Mouse (Mus musculus) forebrain, embryonic 15.5 days (tissue): ENCODE results near the gene Metrnl. TPM values are rescaled to one million over a fixed set of nuclear protein-coding genes. Genes with fewer than 3 reads are reported as not detected.

Source experiments
- ATAC-seq: fragments of 200-750 bp; cut with Nextera tagmentation; replicated peaks from 2 replicates; pipeline ENCODE4 v1.8.0; 2017; ENCODE audit warnings: mild to moderate bottlenecking, moderate TSS enrichment, moderate library complexity
- H3K27ac ChIP-seq: fragments of 300-500 bp; sonication (generic); replicated peaks from 2 replicates; pipeline ENCODE4 v1.5.1; 2015; ENCODE audit warnings: mild to moderate bottlenecking, inconsistent platforms
- H3K27me3 ChIP-seq: fragments of 300-500 bp; sonication (generic); 2 replicates; pipeline ENCODE4 v1.6.1; 2015; ENCODE audit warnings: inconsistent platforms
- H3K36me3 ChIP-seq: fragments of 300-500 bp; sonication (generic); 2 replicates; pipeline ENCODE4 v1.6.1; 2015; ENCODE audit warnings: mild to moderate bottlenecking, inconsistent platforms
- H3K4me1 ChIP-seq: fragments of 300-500 bp; sonication (generic); 2 replicates; pipeline ENCODE4 v1.6.1; 2015; ENCODE audit warnings: inconsistent platforms
- H3K4me2 ChIP-seq: fragments of 300-500 bp; sonication (generic); replicated peaks from 2 replicates; pipeline ENCODE4 v1.6.1; 2015; ENCODE audit warnings: mild to moderate bottlenecking, inconsistent platforms
- H3K4me3 ChIP-seq: fragments of 300-500 bp; sonication (generic); 2 replicates; pipeline ENCODE4 v1.5.1; 2015; ENCODE audit warnings: mild to moderate bottlenecking, inconsistent platforms
- H3K9ac ChIP-seq: fragments of 300-500 bp; sonication (generic); replicated peaks from 2 replicates; pipeline ENCODE4 v1.6.1; 2015; ENCODE audit warnings: mild to moderate bottlenecking, inconsistent platforms
- H3K9me3 ChIP-seq: fragments of 300-500 bp; sonication (generic); 2 replicates; pipeline ENCODE4 v1.6.1; 2016; ENCODE audit warnings: inconsistent platforms
- WGBS: fragments of 180-500 bp; shearing (Covaris S2); methylation state at CpG from one replicate; pipeline ENCODE4 v1.1.7; 2015; ENCODE audit warnings: mixed read lengths; 5-methylcytosine and 5-hydroxymethylcytosine counted together
- polyA plus RNA-seq: library from polyadenylated mRNA; unstranded; fragments of >200 nt; fragmentation: Nextera tagmentation; extraction: Ambion mirVana; gene quantifications from 2 replicates; pipeline ENCODE4 v1.2.1, GENCODE M21; 2015

Metrnl gene
- polyA plus RNA-seq, 1 experiment from 2014 or later = 4.2 TPM

GRCm38 (mm10) chr11:121688024-121688423 is 13.3 kb upstream of the Metrnl start:
- no peak for ATAC-seq
- no peak overlapping the region for H3K9ac ChIP-seq
- H3K4me2 ChIP-seq = no peak overlapping the region
- no peaks in the 10 kb centered on the region for H3K36me3 ChIP-seq
- H3K9me3 ChIP-seq = no peaks in the 10 kb centered on the region
- H3K4me3 ChIP-seq = no peak overlapping the region
- H3K4me1 ChIP-seq = peaks cover 5% of the 10 kb centered on the region; the same call in 1 of the 2 replicates
- H3K27me3 ChIP-seq = no peaks in the 10 kb centered on the region
- WGBS = 89% methylated on average over 2 of the region's 2 CpGs
- no peak overlapping the region for H3K27ac ChIP-seq

- Histone ChIP-seq H3K36me3 (no peaks in the 10 kb centered on the region), H3K4me3 (no peak overlapping the region), H3K27ac (no peak overlapping the region), H3K9ac (no peak overlapping the region), H3K9me3 (no peaks in the 10 kb centered on the region), H3K4me1 (no peaks in the 10 kb centered on the region), H3K4me2 (no peak overlapping the region), H3K27me3 (0 out of 2 replicates have a peak, but pooled peaks cover 1% of the 10 kb centered on the region)
- no peak for ATAC-seq
- WGBS = 84% methylated on average over 5 of the region's 5 CpGs
Observed at GRCm38 (mm10) chr11:121695304-121696064, 5.9 kb upstream of the Metrnl start.

- no peaks in the 10 kb centered on the region for H3K9me3 ChIP-seq
- H3K4me1 ChIP-seq = peaks cover 4% of the 10 kb centered on the region; the same call in 1 of the 2 replicates
- H3K9ac ChIP-seq = no peak overlapping the region
- no peak overlapping the region for H3K4me2 ChIP-seq
- H3K27me3 ChIP-seq = 0 out of 2 replicates have a peak, but pooled peaks cover 4% of the 10 kb centered on the region
- no peak for ATAC-seq
- no peak overlapping the region for H3K4me3 ChIP-seq
- WGBS = 94% methylated on average over 4 of the region's 4 CpGs
- H3K27ac ChIP-seq = no peak overlapping the region
- no peaks in the 10 kb centered on the region for H3K36me3 ChIP-seq
Observed at GRCm38 (mm10) chr11:121697271-121697670, 4.1 kb upstream of the Metrnl start.

- WGBS = 88% methylated on average over 5 of the region's 5 CpGs
Observed at GRCm38 (mm10) chr11:121698381-121698955, 2.9 kb upstream of the Metrnl start.

GRCm38 (mm10) chr11:121702111-121702894 is 959 bp downstream of the Metrnl start:
- H3K9me3 ChIP-seq = no peaks in the 10 kb centered on the region
- H3K4me2 ChIP-seq = peak overlapping the region; percentile 99
- peak; percentile 85 for ATAC-seq
- H3K4me1 ChIP-seq = peaks cover 19% of the 10 kb centered on the region
- peak overlapping the region; percentile 74 for H3K4me3 ChIP-seq
- H3K36me3 ChIP-seq = no peaks in the 10 kb centered on the region
- peaks cover 30% of the 10 kb centered on the region for H3K27me3 ChIP-seq
- no peak overlapping the region for H3K27ac ChIP-seq
- under 1% methylated on average over 69 of the region's 69 CpGs for WGBS
- H3K9ac ChIP-seq = peak overlapping the region; percentile 62

More at GRCm38 (mm10) chr11:121698381-121698955, 2.9 kb upstream of the Metrnl start:
- Histone ChIP-seq H3K9ac (no peak overlapping the region), H3K4me3 (no peak overlapping the region), H3K4me2 (no peak overlapping the region), H3K4me1 (peaks cover 15% of the 10 kb centered on the region), H3K36me3 (no peaks in the 10 kb centered on the region), H3K9me3 (no peaks in the 10 kb centered on the region), H3K27me3 (peaks cover 15% of the 10 kb centered on the region), H3K27ac (no peak overlapping the region)
- ATAC-seq = no peak

GRCm38 (mm10) chr11:121702895-121703618 is 1.7 kb downstream of the Metrnl start:
- peaks cover 30% of the 10 kb centered on the region for H3K27me3 ChIP-seq
- peak overlapping the region; percentile 74 for H3K4me3 ChIP-seq
- no peak overlapping the region for H3K27ac ChIP-seq
- H3K4me1 ChIP-seq = peaks cover 19% of the 10 kb centered on the region
- peak; percentile 28 for ATAC-seq
- H3K9ac ChIP-seq = peak overlapping the region; percentile 62
- peak overlapping the region; percentile 99 for H3K4me2 ChIP-seq
- no peaks in the 10 kb centered on the region for H3K9me3 ChIP-seq
- no peaks in the 10 kb centered on the region for H3K36me3 ChIP-seq
- 0% methylated on average over 40 of the region's 40 CpGs for WGBS

GRCm38 (mm10) chr11:121703619-121704215 is 2.4 kb downstream of the Metrnl start:
- peaks cover 30% of the 10 kb centered on the region for H3K27me3 ChIP-seq
- H3K9ac ChIP-seq = peak overlapping the region; percentile 62
- H3K4me1 ChIP-seq = peaks cover 19% of the 10 kb centered on the region
- no peak overlapping the region for H3K27ac ChIP-seq
- no peaks in the 10 kb centered on the region for H3K36me3 ChIP-seq
- H3K4me3 ChIP-seq = peak overlapping the region; percentile 74
- no peaks in the 10 kb centered on the region for H3K9me3 ChIP-seq
- no peak for ATAC-seq
- peak overlapping the region; percentile 99 for H3K4me2 ChIP-seq
- 9% methylated on average over 16 of the region's 16 CpGs for WGBS

GRCm38 (mm10) chr11:121706521-121707005 is 5.2 kb downstream of the Metrnl start:
- Histone ChIP-seq H3K4me3 (no peak overlapping the region), H3K27me3 (peaks cover 25% of the 10 kb centered on the region), H3K9ac (no peak overlapping the region), H3K4me1 (peaks cover 19% of the 10 kb centered on the region), H3K4me2 (no peak overlapping the region), H3K9me3 (no peaks in the 10 kb centered on the region), H3K27ac (no peak overlapping the region), H3K36me3 (no peaks in the 10 kb centered on the region)
- 45% methylated on average over 7 of the region's 7 CpGs for WGBS
- no peak for ATAC-seq

- Histone ChIP-seq H3K27me3 (peaks cover 7% of the 10 kb centered on the region), H3K4me2 (no peak overlapping the region), H3K9me3 (no peaks in the 10 kb centered on the region), H3K4me3 (no peak overlapping the region), H3K27ac (no peak overlapping the region), H3K9ac (no peak overlapping the region), H3K4me1 (no peaks in the 10 kb centered on the region), H3K36me3 (no peaks in the 10 kb centered on the region)
- no peak for ATAC-seq
- WGBS = 84% methylated on average over 4 of the region's 4 CpGs
Observed at GRCm38 (mm10) chr11:121709278-121709677, 7.9 kb downstream of the Metrnl start.

GRCm38 (mm10) chr11:121710245-121710644 is 8.9 kb downstream of the Metrnl start:
- Histone ChIP-seq H3K4me2 (no peak overlapping the region), H3K9me3 (no peaks in the 10 kb centered on the region), H3K9ac (no peak overlapping the region), H3K4me1 (no peaks in the 10 kb centered on the region), H3K27me3 (no peaks in the 10 kb centered on the region), H3K36me3 (no peaks in the 10 kb centered on the region), H3K4me3 (no peak overlapping the region), H3K27ac (no peak overlapping the region)
- 99% methylated on average over 5 of the region's 5 CpGs for WGBS
- no peak for ATAC-seq

GRCm38 (mm10) chr11:121712987-121713386 is 11.6 kb downstream of the Metrnl start:
- H3K36me3 ChIP-seq = no peaks in the 10 kb centered on the region
- no peaks in the 10 kb centered on the region for H3K9me3 ChIP-seq
- WGBS = 93% methylated on average over 6 of the region's 6 CpGs
- no peak overlapping the region for H3K27ac ChIP-seq
- H3K27me3 ChIP-seq = no peaks in the 10 kb centered on the region
- no peak for ATAC-seq
- no peak overlapping the region for H3K9ac ChIP-seq
- no peak overlapping the region for H3K4me3 ChIP-seq
- no peak overlapping the region for H3K4me2 ChIP-seq
- H3K4me1 ChIP-seq = no peaks in the 10 kb centered on the region
